ENCODE assay signal across 19 mouse cellular contexts in genomic region chr3:147083374-147083773, GRCm38 (mm10).
DNase-seq lines count a peak whose midpoint lies in the region; ATAC-seq and TF ChIP-seq lines count a peak whose summit lies in the region.
"Had no signal": no experiment of that assay in that cellular context is flagged by ENCODE, and none has a peak within 500 bp of the region (broad histone marks: within the 10 kb centered on the region; RNA-seq: fewer than 3 reads in every experiment).

No protein-coding gene starts in this region.

- WGBS in forebrain, embryonic 14.5 days, result 5% methylated on average over 11 of the region's 11 CpGs
- WGBS in hindbrain, embryonic 15.5 days, result 20% methylated on average over 11 of the region's 11 CpGs
- WGBS in midbrain, embryonic 13.5 days, result 18% methylated on average over 11 of the region's 11 CpGs

- TF ChIP-seq POLR2A in brain, embryonic 14.5 days (IDR thresholded peaks at IDR 0.05; ENCODE audit: borderline replicate concordance, extremely low read depth, insufficient read depth, insufficient read length, poor library complexity, severe bottlenecking), result no peak

- no peaks in the 10 kb centered on the region for H3K27me3 ChIP-seq in forebrain, embryonic 14.5 days (replicated peaks; ENCODE audit: control insufficient read depth, insufficient read depth, low read length)
- no peaks in the 10 kb centered on the region for H3K27me3 ChIP-seq in hindbrain, embryonic 15.5 days
- no peaks in the 10 kb centered on the region for H3K27me3 ChIP-seq in midbrain, embryonic 13.5 days
- H3K27me3 ChIP-seq: embryonic facial prominence, embryonic 13.5 days; liver, embryonic 13.5 days had no signal

- no peaks in the 10 kb centered on the region for H3K36me3 ChIP-seq in forebrain, embryonic 14.5 days (ENCODE audit: control insufficient read depth, insufficient read depth, low read length)
- no peaks in the 10 kb centered on the region for H3K36me3 ChIP-seq in hindbrain, embryonic 15.5 days
- no peaks in the 10 kb centered on the region for H3K36me3 ChIP-seq in midbrain, embryonic 13.5 days
- H3K36me3 ChIP-seq: embryonic facial prominence, embryonic 13.5 days; liver, embryonic 13.5 days had no signal

- H3K27ac ChIP-seq in forebrain, embryonic 14.5 days (ENCODE audit: low read depth, low read length), result no peak overlapping the region; the same call in 1 of the 2 replicates
- no peak overlapping the region for H3K27ac ChIP-seq in hindbrain, embryonic 15.5 days (replicated peaks)
- H3K27ac ChIP-seq in midbrain, embryonic 13.5 days, result peak overlapping the region; percentile 48; the same call in 1 of the 2 replicates
- H3K27ac ChIP-seq: embryonic facial prominence, embryonic 13.5 days; liver, embryonic 13.5 days had no signal

- peak; percentile 67 for DNase-seq in brain, embryonic 14.5 days (ENCODE audit: low read depth)
- peak; percentile 45 for DNase-seq in forebrain, embryonic 14.5 days (ENCODE audit: low spot score)
- DNase-seq in gastrocnemius, postnatal 4 days (ENCODE audit: low spot score in 2 of 2), result no peak
- DNase-seq in kidney, postnatal 14 days, result no peak
- no peak for DNase-seq in heart, postnatal 36 days
- no peak for DNase-seq in left cerebral cortex, adult 8-10 months (ENCODE audit: low spot score in 2 of 2)
- DNase-seq: adrenal gland, postnatal 36 days; B cell, adult 2 months; cerebellum, postnatal 36 days; heart, postnatal 4 days; kidney, adult 18-20 months; liver, embryonic 13.5 days; thymus, adult 18-20 months had no signal

- TF ChIP-seq CTCF in brain, embryonic 14.5 days (IDR thresholded peaks at IDR 0.05; ENCODE audit: borderline replicate concordance, extremely low read depth, insufficient read depth, insufficient read length), result no peak

- 0 out of 2 replicates have a peak, but pooled peaks have one; percentile 22 for ATAC-seq in forebrain, embryonic 14.5 days
- 0 out of 2 replicates have a peak, but pooled peaks have one; percentile 42 for ATAC-seq in hindbrain, embryonic 15.5 days (ENCODE audit: low FRiP score, low read depth)
- no peak for ATAC-seq in midbrain, embryonic 13.5 days
- ATAC-seq: lung, postnatal 0 days; Patski had no signal

- H3K4me1 ChIP-seq in forebrain, embryonic 14.5 days (ENCODE audit: control insufficient read depth, insufficient read depth, low read length), result peaks cover 24% of the 10 kb centered on the region; the same call in 1 of the 2 replicates
- peaks cover 27% of the 10 kb centered on the region for H3K4me1 ChIP-seq in hindbrain, embryonic 15.5 days (replicated peaks)
- H3K4me1 ChIP-seq in midbrain, embryonic 13.5 days (replicated peaks), result peaks cover 43% of the 10 kb centered on the region
- H3K4me1 ChIP-seq: liver, embryonic 13.5 days had no signal

- H3K9me3 ChIP-seq in forebrain, embryonic 14.5 days (replicated peaks; ENCODE audit: control insufficient read depth, low read length), result no peaks in the 10 kb centered on the region
- H3K9me3 ChIP-seq in hindbrain, embryonic 15.5 days, result no peaks in the 10 kb centered on the region
- no peaks in the 10 kb centered on the region for H3K9me3 ChIP-seq in midbrain, embryonic 13.5 days
- H3K9me3 ChIP-seq: embryonic facial prominence, embryonic 13.5 days; liver, embryonic 13.5 days had no signal

- peak overlapping the region; percentile 22; the same call in 1 of the 2 replicates for H3K9ac ChIP-seq in forebrain, embryonic 14.5 days (ENCODE audit: low read length)
- H3K9ac ChIP-seq in hindbrain, embryonic 15.5 days, result no peak overlapping the region
- H3K9ac ChIP-seq in midbrain, embryonic 13.5 days (replicated peaks), result no peak overlapping the region
- H3K9ac ChIP-seq: embryonic facial prominence, embryonic 13.5 days; liver, embryonic 13.5 days had no signal

- no peak overlapping the region; the same call in 1 of the 2 replicates for H3K4me3 ChIP-seq in forebrain, embryonic 14.5 days (ENCODE audit: low read depth, low read length)
- H3K4me3 ChIP-seq in hindbrain, embryonic 15.5 days, result no peak overlapping the region
- no peak overlapping the region for H3K4me3 ChIP-seq in midbrain, embryonic 13.5 days (replicated peaks)
- H3K4me3 ChIP-seq: embryonic facial prominence, embryonic 13.5 days; liver, embryonic 13.5 days had no signal

- intact Hi-C loops in heart, postnatal 36 days (cut with DNase I), result no loop called here

- peak overlapping the region; percentile 33 for H3K4me2 ChIP-seq in forebrain, embryonic 14.5 days (ENCODE audit: low read length)
- peak overlapping the region; percentile 39 for H3K4me2 ChIP-seq in hindbrain, embryonic 15.5 days
- peak overlapping the region; percentile 29 for H3K4me2 ChIP-seq in midbrain, embryonic 13.5 days (replicated peaks)
- H3K4me2 ChIP-seq: embryonic facial prominence, embryonic 13.5 days; heart, embryonic 11.5 days; liver, embryonic 13.5 days had no signal

Comparison
In these comparisons a context has a peak if more than half of its experiments do, and no peak if none do; other contexts are left out.
1. DNase-seq: peak in brain, embryonic 14.5 days (single experiment) and forebrain, embryonic 14.5 days (single experiment); none in gastrocnemius, postnatal 4 days (0 of 2), kidney, postnatal 14 days (single experiment), heart, postnatal 36 days (0 of 2) and left cerebral cortex, adult 8-10 months (0 of 2).
2. Peak in every context shown above with its lines, with median percentiles within 50 percentile points of each other: H3K4me2 ChIP-seq.